Comparison of ENCODE assay signal across 19 mouse cellular contexts in the genomic region with DNA sequence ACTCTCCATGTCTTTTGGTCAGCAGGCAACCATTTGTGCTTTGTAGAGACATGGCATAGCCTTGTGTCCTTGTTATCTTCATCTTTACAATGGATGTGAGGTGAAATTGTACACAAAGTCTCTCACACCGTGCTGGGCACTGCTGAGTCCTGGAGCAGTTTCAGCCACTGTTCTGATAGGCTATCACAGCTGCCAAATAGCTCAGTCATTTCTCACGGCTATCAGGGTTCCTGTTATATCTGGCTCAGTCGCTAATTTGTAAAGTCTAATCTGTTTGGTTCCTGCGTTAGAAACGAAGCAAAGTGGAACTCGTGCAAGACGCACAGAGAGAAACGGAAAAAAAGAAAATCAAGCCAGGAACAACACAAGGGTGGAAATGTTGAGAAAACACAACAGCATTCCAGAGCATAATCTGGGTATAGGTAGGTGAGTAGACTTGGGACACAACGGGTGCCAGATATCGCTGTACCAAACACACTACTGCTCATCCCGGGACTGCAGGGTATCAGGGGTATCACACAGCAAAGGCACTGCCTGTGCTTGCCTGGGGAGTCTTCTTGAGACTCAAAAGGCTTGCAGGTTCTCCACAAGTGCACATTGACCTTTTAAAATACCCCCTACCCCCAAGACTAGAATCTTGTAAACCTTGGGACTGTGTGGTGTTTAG.
A peak's percentile ranks its signal among the peaks of the same experiment; 100 is the strongest.
DNase-seq lines count a peak whose midpoint lies in the region; ATAC-seq lines count a peak whose summit lies in the region.
"Had no signal": no experiment of that assay in that cellular context is flagged by ENCODE, and none has a peak within 500 bp of the region (broad histone marks: within the 10 kb centered on the region; RNA-seq: fewer than 3 reads in every experiment).

No protein-coding gene starts in this region.

- intact Hi-C loops in heart, postnatal 36 days (cut with DNase I) = no loop called here
- intact Hi-C loops in heart, postnatal 10 days (cut with DNase I) = no loop called here

- H3K4me2 ChIP-seq in heart, embryonic 15.5 days = no peak overlapping the region
- H3K4me2 ChIP-seq: embryonic facial prominence, embryonic 13.5 days; forebrain, embryonic 12.5 days; hindbrain, embryonic 14.5 days; intestine, embryonic 15.5 days had no signal

- DNase-seq in heart, adult 9 months (ENCODE audit: low spot score in 2 of 2) = peak; percentile 25 to 31
- no peak for DNase-seq in heart, embryonic 10.5 days (ENCODE audit: low spot score)
- DNase-seq in heart, postnatal 36 days = no peak
- peak; percentile 12 to 23 for DNase-seq in heart, postnatal 10 days
- DNase-seq in thymus, postnatal 0 days (ENCODE audit: low spot score) = no peak
- DNase-seq: adrenal gland, adult 2 months; adrenal gland, postnatal 36 days; cerebellum, adult 11-12 months; cerebellum, adult 9-10 months; cerebellum, postnatal 36 days; gastrocnemius, postnatal 10 days; kidney, adult 18-20 months had no signal

- no peaks in the 10 kb centered on the region for H3K27me3 ChIP-seq in heart, embryonic 10.5 days (ENCODE audit: insufficient read depth, poor library complexity, severe bottlenecking)
- no peaks in the 10 kb centered on the region for H3K27me3 ChIP-seq in heart, embryonic 15.5 days
- H3K27me3 ChIP-seq: embryonic facial prominence, embryonic 13.5 days; forebrain, embryonic 12.5 days; intestine, embryonic 15.5 days had no signal

- no peak overlapping the region for H3K27ac ChIP-seq in heart, embryonic 10.5 days
- H3K27ac ChIP-seq in heart, embryonic 15.5 days = peak overlapping the region; percentile 49
- H3K27ac ChIP-seq: embryonic facial prominence, embryonic 13.5 days; forebrain, embryonic 12.5 days; hindbrain, embryonic 10.5 days; hindbrain, embryonic 14.5 days; intestine, embryonic 15.5 days had no signal

- H3K36me3 ChIP-seq in heart, embryonic 10.5 days = no peaks in the 10 kb centered on the region
- no peaks in the 10 kb centered on the region for H3K36me3 ChIP-seq in heart, embryonic 15.5 days
- H3K36me3 ChIP-seq: embryonic facial prominence, embryonic 13.5 days; forebrain, embryonic 12.5 days; hindbrain, embryonic 10.5 days; intestine, embryonic 15.5 days had no signal

- no peaks in the 10 kb centered on the region for H3K4me1 ChIP-seq in heart, embryonic 10.5 days
- no peaks in the 10 kb centered on the region for H3K4me1 ChIP-seq in heart, embryonic 15.5 days (replicated peaks)
- H3K4me1 ChIP-seq: embryonic facial prominence, embryonic 13.5 days; forebrain, embryonic 12.5 days; hindbrain, embryonic 10.5 days; intestine, embryonic 15.5 days had no signal

- peak; percentile 79 for ATAC-seq in heart, embryonic 15.5 days (replicated peaks; ENCODE audit: insufficient number of reproducible peaks, insufficient read depth, low FRiP score, low read depth)
- ATAC-seq: forebrain, embryonic 16.5 days; intestine, embryonic 15.5 days had no signal

- H3K9ac ChIP-seq in heart, embryonic 15.5 days = no peak overlapping the region
- H3K9ac ChIP-seq: embryonic facial prominence, embryonic 13.5 days; forebrain, embryonic 12.5 days; hindbrain, embryonic 14.5 days; intestine, embryonic 15.5 days had no signal

- WGBS in heart, embryonic 10.5 days = 68% methylated on average over 11 of the region's 11 CpGs
- WGBS in heart, embryonic 15.5 days = 62% methylated on average over 11 of the region's 11 CpGs

- no peak overlapping the region for H3K4me3 ChIP-seq in heart, embryonic 10.5 days
- no peak overlapping the region for H3K4me3 ChIP-seq in heart, embryonic 15.5 days
- H3K4me3 ChIP-seq: embryonic facial prominence, embryonic 13.5 days; forebrain, embryonic 12.5 days; hindbrain, embryonic 10.5 days; intestine, embryonic 15.5 days had no signal

- H3K9me3 ChIP-seq in heart, embryonic 10.5 days = no peaks in the 10 kb centered on the region
- 0 out of 2 replicates have a peak, but pooled peaks cover 4% of the 10 kb centered on the region for H3K9me3 ChIP-seq in heart, embryonic 15.5 days (replicated peaks)
- H3K9me3 ChIP-seq: forebrain, embryonic 12.5 days; intestine, embryonic 15.5 days had no signal

Comparison
In these comparisons a context has a peak if more than half of its experiments do, and no peak if none do; other contexts are left out.
1. DNase-seq: peak in heart, adult 9 months (2 of 2) and heart, postnatal 10 days (2 of 2); none in heart, embryonic 10.5 days (single experiment), heart, postnatal 36 days (0 of 2) and thymus, postnatal 0 days (single experiment).